Comparison of ENCODE assay signal across 7 mouse cellular contexts in genomic region chr7:143055499-143056186, GRCm38 (mm10). TPM values are rescaled to one million over a fixed set of nuclear protein-coding genes. Genes with fewer than 3 reads are reported as not detected.
DNase-seq lines count a peak whose midpoint lies in the region; ATAC-seq lines count a peak whose summit lies in the region.

No protein-coding gene starts in this region.

- DNase-seq in neural tube, embryonic 10.5 days (ENCODE audit: extremely low spot score, low spot score) = no peak
- DNase-seq in urinary bladder, adult 2 months (ENCODE audit: low spot score) = no peak
- DNase-seq in spleen, adult 12 weeks (ENCODE audit: low spot score) = no peak

- peaks cover 5% of the 10 kb centered on the region for H3K36me3 ChIP-seq in neural tube, embryonic 12.5 days
- no peaks in the 10 kb centered on the region for H3K36me3 ChIP-seq in forebrain, embryonic 15.5 days
- H3K36me3 ChIP-seq in limb, embryonic 13.5 days = peaks cover 50% of the 10 kb centered on the region
- no peaks in the 10 kb centered on the region for H3K36me3 ChIP-seq in stomach, embryonic 15.5 days

- no peak overlapping the region for H3K27ac ChIP-seq in neural tube, embryonic 12.5 days
- H3K27ac ChIP-seq in forebrain, embryonic 15.5 days (replicated peaks) = peak overlapping the region; percentile 20; the same call in 1 of the 2 replicates
- H3K27ac ChIP-seq in limb, embryonic 13.5 days = no peak overlapping the region; the same call in 1 of the 2 replicates
- H3K27ac ChIP-seq in stomach, embryonic 15.5 days = peak overlapping the region; percentile 8; the same call in 1 of the 2 replicates

- H3K27me3 ChIP-seq in neural tube, embryonic 12.5 days (replicated peaks) = no peaks in the 10 kb centered on the region
- no peaks in the 10 kb centered on the region for H3K27me3 ChIP-seq in forebrain, embryonic 15.5 days
- no peaks in the 10 kb centered on the region for H3K27me3 ChIP-seq in limb, embryonic 13.5 days
- H3K27me3 ChIP-seq in stomach, embryonic 15.5 days (replicated peaks) = no peaks in the 10 kb centered on the region

- H3K9ac ChIP-seq in neural tube, embryonic 12.5 days = 0 out of 2 replicates have a peak overlapping the region, but pooled peaks have one; percentile 13
- peak overlapping the region; percentile 20; the same call in 1 of the 2 replicates for H3K9ac ChIP-seq in forebrain, embryonic 15.5 days (replicated peaks)
- peak overlapping the region; percentile 98 for H3K9ac ChIP-seq in limb, embryonic 13.5 days
- no peak overlapping the region for H3K9ac ChIP-seq in stomach, embryonic 15.5 days

- H3K4me3 ChIP-seq in neural tube, embryonic 12.5 days = no peak overlapping the region
- H3K4me3 ChIP-seq in forebrain, embryonic 15.5 days = no peak overlapping the region
- H3K4me3 ChIP-seq in limb, embryonic 13.5 days = peak overlapping the region; percentile 86
- peak overlapping the region; percentile 82 for H3K4me3 ChIP-seq in stomach, embryonic 15.5 days (replicated peaks)

- H3K9me3 ChIP-seq in neural tube, embryonic 12.5 days = no peaks in the 10 kb centered on the region
- H3K9me3 ChIP-seq in forebrain, embryonic 15.5 days = no peaks in the 10 kb centered on the region
- no peaks in the 10 kb centered on the region for H3K9me3 ChIP-seq in limb, embryonic 13.5 days
- H3K9me3 ChIP-seq in stomach, embryonic 15.5 days = no peaks in the 10 kb centered on the region

- peaks cover 40% of the 10 kb centered on the region for H3K4me1 ChIP-seq in neural tube, embryonic 12.5 days
- peaks cover 57% of the 10 kb centered on the region for H3K4me1 ChIP-seq in forebrain, embryonic 15.5 days
- H3K4me1 ChIP-seq in limb, embryonic 13.5 days = peaks cover 65% of the 10 kb centered on the region
- H3K4me1 ChIP-seq in stomach, embryonic 15.5 days = peaks cover 58% of the 10 kb centered on the region

- 85% methylated on average over 11 of the region's 11 CpGs for WGBS in neural tube, embryonic 12.5 days
- 70% methylated on average over 11 of the region's 11 CpGs for WGBS in forebrain, embryonic 15.5 days
- WGBS in limb, embryonic 13.5 days = 83% methylated on average over 11 of the region's 11 CpGs
- 63% methylated on average over 11 of the region's 11 CpGs for WGBS in stomach, embryonic 15.5 days

- ATAC-seq in neural tube, embryonic 12.5 days (ENCODE audit: low FRiP score, low read depth) = no peak
- ATAC-seq in forebrain, embryonic 15.5 days (replicated peaks) = no peak
- no peak for ATAC-seq in limb, embryonic 13.5 days (ENCODE audit: low FRiP score, low read depth)
- no peak for ATAC-seq in stomach, embryonic 15.5 days (ENCODE audit: insufficient read depth, low FRiP score, low read depth)

- peak overlapping the region; percentile 88 for H3K4me2 ChIP-seq in neural tube, embryonic 12.5 days (replicated peaks)
- H3K4me2 ChIP-seq in forebrain, embryonic 15.5 days (replicated peaks) = peak overlapping the region; percentile 90; the same call in 1 of the 2 replicates
- H3K4me2 ChIP-seq in limb, embryonic 13.5 days (replicated peaks) = peak overlapping the region; percentile 97
- H3K4me2 ChIP-seq in stomach, embryonic 15.5 days = peak overlapping the region; percentile 85

RNA-seq across cellular contexts. Expression of gene Cd81, which starts 3.1 kb away (rescaled TPM):
- polyA plus RNA-seq in neural tube, embryonic 12.5 days (2016; fragmentation: Nextera tagmentation; extraction: Ambion mirVana) = 255 and 258 TPM in 2 replicates
- polyA plus RNA-seq in forebrain, embryonic 15.5 days (2015; fragmentation: Nextera tagmentation; extraction: Ambion mirVana) = 286 and 294 TPM in 2 replicates
- 532 and 537 TPM in 2 replicates for polyA plus RNA-seq in limb, embryonic 13.5 days (2015; fragmentation: Nextera tagmentation; extraction: Ambion mirVana)
- polyA plus RNA-seq in stomach, embryonic 15.5 days (2015; fragmentation: Nextera tagmentation; extraction: Ambion mirVana) = 551 and 575 TPM in 2 replicates
- 591 and 684 TPM in 2 replicates for polyA plus RNA-seq in urinary bladder, adult 2 months (2012; rRNA removed)

RNA-seq across cellular contexts. Expression of gene Tssc4, which starts 13.4 kb away (rescaled TPM):
- polyA plus RNA-seq in neural tube, embryonic 12.5 days (2016; fragmentation: Nextera tagmentation; extraction: Ambion mirVana) = 91.7 and 96.3 TPM in 2 replicates
- 103 and 106 TPM in 2 replicates for polyA plus RNA-seq in forebrain, embryonic 15.5 days (2015; fragmentation: Nextera tagmentation; extraction: Ambion mirVana)
- 112 and 115 TPM in 2 replicates for polyA plus RNA-seq in limb, embryonic 13.5 days (2015; fragmentation: Nextera tagmentation; extraction: Ambion mirVana)
- polyA plus RNA-seq in stomach, embryonic 15.5 days (2015; fragmentation: Nextera tagmentation; extraction: Ambion mirVana) = 78.7 and 84.8 TPM in 2 replicates
- polyA plus RNA-seq in urinary bladder, adult 2 months (2012; rRNA removed) = 44.7 and 57.5 TPM in 2 replicates

RNA-seq across cellular contexts. Expression of gene Trpm5, which starts 38.8 kb away (rescaled TPM):
- polyA plus RNA-seq in neural tube, embryonic 12.5 days (2016; fragmentation: Nextera tagmentation; extraction: Ambion mirVana) = 1.8 and 2.2 TPM in 2 replicates
- polyA plus RNA-seq in forebrain, embryonic 15.5 days (2015; fragmentation: Nextera tagmentation; extraction: Ambion mirVana) = 1.2 and 1.3 TPM in 2 replicates
- polyA plus RNA-seq in limb, embryonic 13.5 days (2015; fragmentation: Nextera tagmentation; extraction: Ambion mirVana) = 20.9 and 22.1 TPM in 2 replicates
- polyA plus RNA-seq in stomach, embryonic 15.5 days (2015; fragmentation: Nextera tagmentation; extraction: Ambion mirVana) = 14.1 and 16.0 TPM in 2 replicates
- 0.21 and 0.29 TPM in 2 replicates for polyA plus RNA-seq in urinary bladder, adult 2 months (2012; rRNA removed)

RNA-seq across cellular contexts. Expression of gene Kcnq1, which starts 50.5 kb away (rescaled TPM):
- 0.99 and 2.0 TPM in 2 replicates for polyA plus RNA-seq in neural tube, embryonic 12.5 days (2016; fragmentation: Nextera tagmentation; extraction: Ambion mirVana)
- polyA plus RNA-seq in forebrain, embryonic 15.5 days (2015; fragmentation: Nextera tagmentation; extraction: Ambion mirVana) = 0.81 and 1.4 TPM in 2 replicates
- 0.61 and 0.87 TPM in 2 replicates for polyA plus RNA-seq in limb, embryonic 13.5 days (2015; fragmentation: Nextera tagmentation; extraction: Ambion mirVana)
- polyA plus RNA-seq in stomach, embryonic 15.5 days (2015; fragmentation: Nextera tagmentation; extraction: Ambion mirVana) = 9.1 and 13.2 TPM in 2 replicates
- 1.0 and 1.5 TPM in 2 replicates for polyA plus RNA-seq in urinary bladder, adult 2 months (2012; rRNA removed)

RNA-seq across cellular contexts. Expression of gene Tspan32, which starts 50.8 kb away (rescaled TPM):
- 1.4 and 2.2 TPM in 2 replicates for polyA plus RNA-seq in neural tube, embryonic 12.5 days (2016; fragmentation: Nextera tagmentation; extraction: Ambion mirVana)
- polyA plus RNA-seq in forebrain, embryonic 15.5 days (2015; fragmentation: Nextera tagmentation; extraction: Ambion mirVana) = 0.33 and 0.64 TPM in 2 replicates
- 3.4 and 5.2 TPM in 2 replicates for polyA plus RNA-seq in limb, embryonic 13.5 days (2015; fragmentation: Nextera tagmentation; extraction: Ambion mirVana)
- polyA plus RNA-seq in stomach, embryonic 15.5 days (2015; fragmentation: Nextera tagmentation; extraction: Ambion mirVana) = 3.6 and 7.3 TPM in 2 replicates
- 1.9 and 2.8 TPM in 2 replicates for polyA plus RNA-seq in urinary bladder, adult 2 months (2012; rRNA removed)

Comparison
In these comparisons a context has a peak if more than half of its experiments do, and no peak if none do; other contexts are left out.
1. H3K27ac ChIP-seq: peak in forebrain, embryonic 15.5 days (single experiment) and stomach, embryonic 15.5 days (single experiment); none in neural tube, embryonic 12.5 days (single experiment) and limb, embryonic 13.5 days (single experiment).
2. H3K4me3 ChIP-seq: peak in limb, embryonic 13.5 days (single experiment) and stomach, embryonic 15.5 days (single experiment); none in neural tube, embryonic 12.5 days (single experiment) and forebrain, embryonic 15.5 days (single experiment).
3. Peak in every context shown above with its lines, with median percentiles within 50 percentile points of each other: H3K4me2 ChIP-seq.